ENCODE assay signal across 8 mouse cellular contexts in genomic region chr3:142561045-142561646, GRCm38 (mm10). TPM values are rescaled to one million over a fixed set of nuclear protein-coding genes. Genes with fewer than 3 reads are reported as not detected.
DNase-seq lines count a peak whose midpoint lies in the region; ATAC-seq and TF ChIP-seq lines count a peak whose summit lies in the region.

No protein-coding gene starts in this region.

- no peak overlapping the region for H3K9ac ChIP-seq in forebrain, embryonic 12.5 days
- no peak overlapping the region for H3K9ac ChIP-seq in forebrain, embryonic 14.5 days (ENCODE audit: low read length)
- H3K9ac ChIP-seq in lung, embryonic 14.5 days = no peak overlapping the region
- no peak overlapping the region for H3K9ac ChIP-seq in hindbrain, embryonic 13.5 days

- no peak for DNase-seq in forebrain, embryonic 14.5 days (ENCODE audit: low spot score)
- DNase-seq in lung, embryonic 14.5 days = no peak
- DNase-seq in lung, postnatal 36 days = no peak
- peak; percentile 73 for DNase-seq in induced T-regulatory cell, adult 2 months (ENCODE audit: low read depth)
- no peak for DNase-seq in cerebellum, postnatal 25 days

- H3K4me1 ChIP-seq in forebrain, embryonic 12.5 days = peaks cover 4% of the 10 kb centered on the region
- H3K4me1 ChIP-seq in forebrain, embryonic 14.5 days (ENCODE audit: control insufficient read depth, insufficient read depth, low read length) = no peaks in the 10 kb centered on the region; the same call in 1 of the 2 replicates
- H3K4me1 ChIP-seq in lung, embryonic 14.5 days (ENCODE audit: insufficient read depth) = no peaks in the 10 kb centered on the region
- peaks cover 7% of the 10 kb centered on the region for H3K4me1 ChIP-seq in hindbrain, embryonic 13.5 days (replicated peaks)

- H3K9me3 ChIP-seq in forebrain, embryonic 12.5 days = no peaks in the 10 kb centered on the region
- no peaks in the 10 kb centered on the region for H3K9me3 ChIP-seq in forebrain, embryonic 14.5 days (replicated peaks; ENCODE audit: control insufficient read depth, low read length)
- H3K9me3 ChIP-seq in lung, embryonic 14.5 days (ENCODE audit: low read depth, low read length) = no peaks in the 10 kb centered on the region
- H3K9me3 ChIP-seq in hindbrain, embryonic 13.5 days = no peaks in the 10 kb centered on the region

- H3K4me3 ChIP-seq in forebrain, embryonic 12.5 days (replicated peaks) = no peak overlapping the region
- H3K4me3 ChIP-seq in forebrain, embryonic 14.5 days (ENCODE audit: low read depth, low read length) = no peak overlapping the region
- no peak overlapping the region for H3K4me3 ChIP-seq in lung, embryonic 14.5 days (ENCODE audit: low read depth, low read length)
- H3K4me3 ChIP-seq in myocyte = peak overlapping the region; percentile 22
- H3K4me3 ChIP-seq in hindbrain, embryonic 13.5 days = no peak overlapping the region

- no peaks in the 10 kb centered on the region for H3K27me3 ChIP-seq in forebrain, embryonic 12.5 days
- no peaks in the 10 kb centered on the region for H3K27me3 ChIP-seq in forebrain, embryonic 14.5 days (replicated peaks; ENCODE audit: control insufficient read depth, insufficient read depth, low read length)
- H3K27me3 ChIP-seq in lung, embryonic 14.5 days (ENCODE audit: insufficient read depth, low read length) = no peaks in the 10 kb centered on the region
- H3K27me3 ChIP-seq in myocyte (ENCODE audit: control insufficient read depth, insufficient read depth, insufficient read length) = no peaks in the 10 kb centered on the region
- no peaks in the 10 kb centered on the region for H3K27me3 ChIP-seq in hindbrain, embryonic 13.5 days

- WGBS in forebrain, embryonic 12.5 days = 87% methylated on average over 13 of the region's 14 CpGs
- 90% methylated on average over 14 of the region's 14 CpGs for WGBS in forebrain, embryonic 14.5 days
- WGBS in lung, embryonic 14.5 days = 83% methylated on average over 14 of the region's 14 CpGs
- 89% methylated on average over 14 of the region's 14 CpGs for WGBS in hindbrain, embryonic 13.5 days

- ATAC-seq in forebrain, embryonic 12.5 days (ENCODE audit: low FRiP score) = peak; percentile 11; the same call in 1 of the 2 replicates
- no peak for ATAC-seq in forebrain, embryonic 14.5 days
- ATAC-seq in lung, embryonic 14.5 days (ENCODE audit: insufficient read depth) = no peak
- ATAC-seq in hindbrain, embryonic 13.5 days (ENCODE audit: low FRiP score) = no peak

- no peaks in the 10 kb centered on the region for H3K79me2 ChIP-seq in myocyte (ENCODE audit: control insufficient read depth, insufficient read depth)

- no peaks in the 10 kb centered on the region for H3K36me3 ChIP-seq in forebrain, embryonic 12.5 days (replicated peaks)
- no peaks in the 10 kb centered on the region for H3K36me3 ChIP-seq in forebrain, embryonic 14.5 days (ENCODE audit: control insufficient read depth, insufficient read depth, low read length)
- no peaks in the 10 kb centered on the region for H3K36me3 ChIP-seq in lung, embryonic 14.5 days (ENCODE audit: insufficient read depth)
- no peaks in the 10 kb centered on the region for H3K36me3 ChIP-seq in myocyte (ENCODE audit: control insufficient read depth, insufficient read depth)
- no peaks in the 10 kb centered on the region for H3K36me3 ChIP-seq in hindbrain, embryonic 13.5 days

- TF ChIP-seq CTCF in lung, embryonic 14.5 days (IDR thresholded peaks at IDR 0.05; ENCODE audit: low read depth) = no peak

- no peak for TF ChIP-seq POLR2A in myocyte (IDR thresholded peaks at IDR 0.05; ENCODE audit: insufficient read length, low read depth)

- H3K4me2 ChIP-seq in forebrain, embryonic 12.5 days = no peak overlapping the region
- H3K4me2 ChIP-seq in forebrain, embryonic 14.5 days (ENCODE audit: low read length) = no peak overlapping the region
- peak overlapping the region; percentile 61; the same call in 1 of the 2 replicates for H3K4me2 ChIP-seq in lung, embryonic 14.5 days
- peak overlapping the region; percentile 93 for H3K4me2 ChIP-seq in myocyte (ENCODE audit: low read depth)
- H3K4me2 ChIP-seq in hindbrain, embryonic 13.5 days = no peak overlapping the region

- H3ac ChIP-seq in myocyte (ENCODE audit: control insufficient read depth, insufficient read length) = no peak overlapping the region

- no peak overlapping the region for H3K27ac ChIP-seq in forebrain, embryonic 12.5 days
- no peak overlapping the region for H3K27ac ChIP-seq in forebrain, embryonic 14.5 days (ENCODE audit: low read depth, low read length)
- no peak overlapping the region for H3K27ac ChIP-seq in lung, embryonic 14.5 days (ENCODE audit: low read depth)
- H3K27ac ChIP-seq in hindbrain, embryonic 13.5 days = no peak overlapping the region

TF ChIP-seq in myocyte, 11 proteins besides CTCF, POLR2A, EP300 and RAD21:
- TF ChIP-seq REST (IDR thresholded peaks at IDR 0.05; ENCODE audit: insufficient read depth, insufficient read length) = no peak
- TF ChIP-seq SRF (IDR thresholded peaks at IDR 0.05; ENCODE audit: control insufficient read depth, insufficient read length, low read depth) = no peak
- TF ChIP-seq POLR2AphosphoS2 (IDR thresholded peaks at IDR 0.05; ENCODE audit: insufficient read length, low read depth) = no peak
- no peak for TF ChIP-seq E2F4 (IDR thresholded peaks at IDR 0.05; ENCODE audit: insufficient read depth)
- TF ChIP-seq TCF3 (IDR thresholded peaks at IDR 0.05; ENCODE audit: insufficient read length, low read depth) = no peak
- TF ChIP-seq CEBPB (IDR thresholded peaks at IDR 0.05; ENCODE audit: insufficient read depth, poor library complexity, severe bottlenecking) = no peak
- no peak for TF ChIP-seq USF1 (IDR thresholded peaks at IDR 0.05; ENCODE audit: low read depth)
- TF ChIP-seq MAX (IDR thresholded peaks at IDR 0.05; ENCODE audit: low read depth) = no peak
- no peak for TF ChIP-seq MYOD1 (IDR thresholded peaks at IDR 0.05; ENCODE audit: control insufficient read depth in 1 of 3, insufficient read length in 2 of 3, low read depth in 2 of 3)

RNA-seq across cellular contexts. Expression of gene Gbp3, which starts 1.3 kb away (rescaled TPM):
- polyA plus RNA-seq in forebrain, embryonic 12.5 days (2016; fragmentation: Nextera tagmentation; extraction: Ambion mirVana) = 0.38 and 0.74 TPM in 2 replicates
- polyA plus RNA-seq in forebrain, embryonic 14.5 days (2014; fragmentation: Nextera tagmentation; extraction: Ambion mirVana) = 1.0 and 1.5 TPM in 2 replicates
- polyA plus RNA-seq in lung, embryonic 14.5 days (2014; fragmentation: Nextera tagmentation; extraction: Ambion mirVana) = 1.3 and 1.6 TPM in 2 replicates
- 0.11 TPM for polyA plus RNA-seq in myocyte (2012; fragmentation: generic; extraction: Trizol)
- polyA plus RNA-seq in hindbrain, embryonic 13.5 days (2015; fragmentation: Nextera tagmentation; extraction: Ambion mirVana) = 1.0 and 1.2 TPM in 2 replicates

RNA-seq across cellular contexts. Expression of gene Gbp7, which starts 31.0 kb away (rescaled TPM):
- 1.1 and 1.3 TPM in 2 replicates for polyA plus RNA-seq in forebrain, embryonic 12.5 days (2016; fragmentation: Nextera tagmentation; extraction: Ambion mirVana)
- polyA plus RNA-seq in forebrain, embryonic 14.5 days (2014; fragmentation: Nextera tagmentation; extraction: Ambion mirVana) = 1.5 TPM in 2 replicates
- polyA plus RNA-seq in lung, embryonic 14.5 days (2014; fragmentation: Nextera tagmentation; extraction: Ambion mirVana) = 3.2 and 3.6 TPM in 2 replicates
- polyA plus RNA-seq in myocyte (2012; fragmentation: generic; extraction: Trizol) = 0.05 TPM
- 1.7 TPM in 2 replicates for polyA plus RNA-seq in hindbrain, embryonic 13.5 days (2015; fragmentation: Nextera tagmentation; extraction: Ambion mirVana)

RNA-seq across cellular contexts. Expression of gene Gbp2b, which starts 33.5 kb away (rescaled TPM):
- polyA plus RNA-seq in forebrain, embryonic 12.5 days (2016; fragmentation: Nextera tagmentation; extraction: Ambion mirVana) = not detected in 2 replicates
- polyA plus RNA-seq in forebrain, embryonic 14.5 days (2014; fragmentation: Nextera tagmentation; extraction: Ambion mirVana) = not detected in 2 replicates
- not detected in 2 replicates for polyA plus RNA-seq in lung, embryonic 14.5 days (2014; fragmentation: Nextera tagmentation; extraction: Ambion mirVana)
- 0.22 TPM for polyA plus RNA-seq in myocyte (2012; fragmentation: generic; extraction: Trizol)
- polyA plus RNA-seq in hindbrain, embryonic 13.5 days (2015; fragmentation: Nextera tagmentation; extraction: Ambion mirVana) = not detected in 2 replicates

RNA-seq across cellular contexts. Expression of gene Gbp2, which starts 59.3 kb away (rescaled TPM):
- 0.17 and 0.19 TPM in 2 replicates for polyA plus RNA-seq in forebrain, embryonic 12.5 days (2016; fragmentation: Nextera tagmentation; extraction: Ambion mirVana)
- 0.33 and 0.63 TPM in 2 replicates for polyA plus RNA-seq in forebrain, embryonic 14.5 days (2014; fragmentation: Nextera tagmentation; extraction: Ambion mirVana)
- polyA plus RNA-seq in lung, embryonic 14.5 days (2014; fragmentation: Nextera tagmentation; extraction: Ambion mirVana) = 1.8 and 2.8 TPM in 2 replicates
- 0.82 TPM for polyA plus RNA-seq in myocyte (2012; fragmentation: generic; extraction: Trizol)
- 0.35 and 0.60 TPM in 2 replicates for polyA plus RNA-seq in hindbrain, embryonic 13.5 days (2015; fragmentation: Nextera tagmentation; extraction: Ambion mirVana)

Comparison
In these comparisons a context has a peak if more than half of its experiments do, and no peak if none do; other contexts are left out.
1. H3K4me2 ChIP-seq: peak in lung, embryonic 14.5 days (single experiment) and myocyte (single experiment); none in forebrain, embryonic 12.5 days (single experiment), forebrain, embryonic 14.5 days (single experiment) and hindbrain, embryonic 13.5 days (single experiment).